Mouse (Mus musculus) liver, postnatal 0 days (tissue): Measurements from ENCODE around the gene Slc25a20. TPM values are rescaled to one million over a fixed set of nuclear protein-coding genes. Genes with fewer than 3 reads are reported as not detected.
"Not testable (repeated sequence)": the region's sequence is repeated elsewhere in the genome, so short reads cannot be mapped to it uniquely, and the experiment has no call there.

Experiments used
- ATAC-seq: fragments of 200-750 bp; cut with Nextera tagmentation; 2 replicates; pipeline ENCODE4 v1.8.0; 2017; ENCODE audit warnings: mild to moderate bottlenecking, moderate library complexity
- DNase-seq: peaks from one replicate; pipeline ENCODE4 v3.0.0-alpha.2; 2016
- H3K27ac ChIP-seq: fragments of 300-500 bp; sonication (generic); 2 replicates; pipeline ENCODE4 v1.5.1; 2014; ENCODE audit warnings: antibody characterized with exemption, moderate library complexity, mild to moderate bottlenecking, low read depth
- H3K27me3 ChIP-seq: fragments of 300-500 bp; sonication (generic); 2 replicates; pipeline ENCODE4 v1.6.1; 2014; ENCODE audit warnings: low read length, control low read depth, mixed read lengths; ENCODE audit not compliant: insufficient read depth
- H3K36me3 ChIP-seq: fragments of 300-500 bp; sonication (generic); replicated peaks from 2 replicates; pipeline ENCODE4 v1.6.1; 2014; ENCODE audit warnings: mild to moderate bottlenecking, control low read depth, low read length, moderate library complexity, mixed read lengths; ENCODE audit not compliant: insufficient read depth
- H3K4me1 ChIP-seq: fragments of 300-500 bp; sonication (generic); 2 replicates; pipeline ENCODE4 v1.6.1; 2014; ENCODE audit warnings: antibody characterized with exemption, mild to moderate bottlenecking, control low read depth; ENCODE audit not compliant: insufficient read depth
- H3K4me2 ChIP-seq: fragments of 300-500 bp; sonication (generic); 2 replicates; pipeline ENCODE4 v1.6.1; 2014; ENCODE audit warnings: low read depth, mild to moderate bottlenecking, low read length, moderate library complexity, mixed read lengths
- H3K4me3 ChIP-seq: fragments of 300-500 bp; sonication (generic); 2 replicates; pipeline ENCODE4 v1.5.1; 2014; ENCODE audit warnings: low read depth, low read length
- H3K9ac ChIP-seq: fragments of 300-500 bp; sonication (generic); replicated peaks from 2 replicates; pipeline ENCODE4 v1.6.1; 2014; ENCODE audit warnings: mild to moderate bottlenecking, moderate library complexity
- H3K9me3 ChIP-seq: fragments of 300-500 bp; sonication (generic); 2 replicates; pipeline ENCODE4 v1.6.1; 2016; ENCODE audit warnings: mild to moderate bottlenecking, control low read depth, low read length, mixed read lengths
- CTCF ChIP-seq: sonication (generic); IDR thresholded peaks from 2 replicates; pipeline ENCODE4 v1.5.1; 2016; ENCODE audit warnings: antibody characterized with exemption, low read depth
- EP300 ChIP-seq: IDR thresholded peaks from 2 replicates; pipeline ENCODE4 v1.6.1; 2016; ENCODE audit warnings: antibody characterized with exemption, low read depth, mild to moderate bottlenecking
- WGBS: fragments of 180-500 bp; shearing (Covaris S2); extraction: QIAGEN DNeasy Blood & Tissue Kit; methylation state at CpG from one replicate; pipeline ENCODE4 v1.1.7; 2014; ENCODE audit not compliant: insufficient replicate concordance; 5-methylcytosine and 5-hydroxymethylcytosine counted together
- polyA plus RNA-seq: library from polyadenylated mRNA; unstranded; fragments of >200 nt; fragmentation: Nextera tagmentation; extraction: Ambion mirVana; gene quantifications from 2 replicates; pipeline ENCODE4 v1.2.1, GENCODE M21; 2015

The Slc25a20 gene
- polyA plus RNA-seq, 1 experiment from 2014 or later: 114 TPM

DNA sequence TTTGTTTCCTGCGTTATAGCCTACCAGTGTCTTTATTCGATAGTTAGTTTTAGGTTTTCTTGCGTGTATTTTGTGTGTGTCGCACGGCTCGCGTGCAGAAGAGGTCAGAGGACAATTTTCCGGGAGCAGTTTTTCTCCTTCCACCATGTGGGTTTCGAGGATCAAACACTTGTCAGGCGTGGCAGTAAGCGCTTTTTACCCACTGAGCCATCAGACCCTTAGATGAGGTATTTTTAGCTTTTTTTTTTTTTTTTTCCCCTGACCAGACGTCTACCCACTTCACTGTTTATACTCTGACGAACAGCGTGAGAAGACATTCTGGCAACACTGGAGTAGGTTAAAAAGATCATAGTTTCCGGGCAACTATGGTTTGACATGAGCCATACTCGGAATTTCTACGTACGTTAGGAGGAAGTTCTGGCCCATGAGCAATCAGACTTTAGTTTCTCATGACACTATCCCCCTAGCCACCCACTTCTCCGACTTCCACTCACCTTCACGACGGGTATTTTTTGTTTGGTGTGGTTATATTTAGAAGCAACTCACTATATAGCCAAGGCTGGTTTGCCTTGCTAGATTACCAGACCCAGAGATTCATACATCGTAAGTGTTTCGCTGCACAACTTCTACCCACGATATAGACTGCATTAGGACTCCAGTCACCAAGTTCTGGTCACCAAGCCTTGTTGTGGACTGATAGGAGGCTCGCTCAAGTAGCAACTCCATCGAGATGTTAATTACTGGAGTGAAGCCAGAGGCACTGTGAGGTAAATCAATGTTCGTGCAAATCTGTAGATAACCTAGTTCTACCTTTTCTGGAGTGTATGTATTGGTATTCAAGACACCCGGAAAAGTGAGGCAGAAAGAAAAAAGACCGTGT, 12.1 kb upstream of the Slc25a20 start:
- H3K27ac ChIP-seq: peak overlapping the region; percentile 92
- ATAC-seq: peak; percentile 14
- peak overlapping the region; percentile 95 for H3K9ac ChIP-seq
- peak overlapping the region; percentile 89 for H3K4me2 ChIP-seq
- peaks cover 18% of the 10 kb centered on the region for H3K4me1 ChIP-seq
- no peaks in the 10 kb centered on the region for H3K9me3 ChIP-seq
- H3K27me3 ChIP-seq: no peaks in the 10 kb centered on the region
- no peak for TF ChIP-seq EP300
- TF ChIP-seq CTCF: no peak
- H3K36me3 ChIP-seq: no peaks in the 10 kb centered on the region
- WGBS: 14% methylated on average over 29 of the region's 29 CpGs
- peak overlapping the region; percentile 91 for H3K4me3 ChIP-seq
- DNase-seq: no peak

DNA sequence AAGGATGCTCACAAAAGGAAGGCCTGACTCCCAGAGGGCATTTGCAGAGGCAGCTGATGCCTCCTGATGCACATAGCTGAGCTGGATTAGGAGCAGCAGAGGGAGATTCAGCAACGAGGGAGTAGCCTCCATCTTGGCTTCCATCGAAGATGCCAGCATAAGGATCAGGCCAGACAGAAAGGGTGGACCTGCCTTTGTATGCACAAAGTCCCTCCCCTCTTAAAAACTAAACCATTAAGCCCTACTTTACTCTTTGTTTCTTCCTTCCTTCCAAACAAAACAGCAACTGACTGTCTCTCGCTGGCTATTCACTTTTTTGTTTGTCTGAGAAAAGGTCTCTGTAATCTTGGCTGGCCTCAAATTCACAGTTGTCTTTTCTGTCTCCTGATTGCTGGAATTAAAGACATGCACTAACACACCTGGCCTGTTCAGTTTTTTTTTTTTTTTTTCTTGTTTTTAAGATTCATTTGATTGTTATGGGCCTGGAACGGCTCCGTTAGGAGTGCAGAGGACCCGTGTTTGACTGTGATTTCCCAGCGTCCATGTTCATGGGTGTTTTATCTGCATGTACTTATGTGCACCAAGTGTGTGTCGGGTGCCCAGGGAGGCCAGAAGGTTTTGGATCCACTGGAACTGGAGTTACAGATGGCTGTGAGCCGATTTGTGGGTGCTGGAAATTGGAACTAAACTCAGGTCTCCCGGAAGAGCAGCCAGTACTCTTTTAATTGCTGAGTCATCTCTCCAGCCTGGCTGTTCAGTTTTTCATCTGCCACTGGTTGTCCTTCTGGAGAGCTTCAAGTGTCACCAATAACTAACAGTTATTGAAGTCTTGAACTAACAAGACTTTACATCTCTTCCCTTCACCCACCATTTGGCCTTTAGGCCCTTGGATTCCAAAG, 7.1 kb upstream of the Slc25a20 start:
- no peak overlapping the region for H3K9ac ChIP-seq
- no peak overlapping the region for H3K4me3 ChIP-seq
- H3K9me3 ChIP-seq: no peaks in the 10 kb centered on the region
- H3K36me3 ChIP-seq: no peaks in the 10 kb centered on the region
- TF ChIP-seq CTCF: no peak
- no peak for TF ChIP-seq EP300
- H3K27me3 ChIP-seq: no peaks in the 10 kb centered on the region
- DNase-seq: no peak
- no peak overlapping the region for H3K27ac ChIP-seq
- H3K4me1 ChIP-seq: peaks cover 6% of the 10 kb centered on the region
- no peak for ATAC-seq
- H3K4me2 ChIP-seq: no peak overlapping the region
- 67% methylated on average over 10 of the region's 10 CpGs for WGBS

GRCm38 (mm10) chr9:108655865-108656264, 6.0 kb upstream of the Slc25a20 start:
- not testable (repeated sequence) for H3K27ac ChIP-seq, H3K9ac ChIP-seq, H3K4me1 ChIP-seq, DNase-seq, H3K4me3 ChIP-seq, ATAC-seq, H3K9me3 ChIP-seq, H3K27me3 ChIP-seq, H3K36me3 ChIP-seq, H3K4me2 ChIP-seq
- 59% methylated on average over 7 of the region's 7 CpGs for WGBS

DNA sequence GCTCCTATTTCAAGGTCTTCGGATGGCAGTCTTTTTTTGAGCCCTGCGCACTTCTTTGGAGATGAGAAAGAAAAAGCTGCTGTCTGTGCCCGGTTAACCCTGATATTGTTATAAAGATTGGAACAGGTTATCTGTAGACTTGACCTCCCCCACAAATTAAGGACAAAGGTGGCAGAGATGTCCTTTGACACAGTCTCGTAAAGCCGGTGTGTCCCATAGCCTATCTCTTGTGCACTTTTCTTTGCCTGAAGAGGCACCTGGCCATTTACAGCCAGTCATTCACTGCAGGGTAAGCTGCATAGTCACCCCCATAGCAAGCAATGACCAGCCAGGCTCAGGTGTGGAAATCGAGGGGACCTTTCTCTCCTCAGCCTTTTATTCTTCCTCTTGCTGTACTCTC, 772 bp downstream of the Slc25a20 start:
- ATAC-seq: peak; percentile 16; the same call in 1 of the 2 replicates
- Histone ChIP-seq H3K4me1 (peaks cover 3% of the 10 kb centered on the region), H3K9ac (peak overlapping the region; percentile 72), H3K36me3 (no peaks in the 10 kb centered on the region), H3K4me2 (peak overlapping the region; percentile 89), H3K9me3 (no peaks in the 10 kb centered on the region), H3K27ac (peak overlapping the region; percentile 80), H3K27me3 (no peaks in the 10 kb centered on the region), H3K4me3 (peak overlapping the region; percentile 78)
- 35% methylated on average over 6 of the region's 6 CpGs for WGBS
- TF ChIP-seq CTCF: no peak
- no peak for TF ChIP-seq EP300
- no peak for DNase-seq

GRCm38 (mm10) chr9:108669875-108670274, 8.0 kb downstream of the Slc25a20 start:
- peak; percentile 61 for TF ChIP-seq CTCF
- TF ChIP-seq EP300: no peak
- H3K9ac ChIP-seq: no peak overlapping the region
- H3K27me3 ChIP-seq: no peaks in the 10 kb centered on the region
- H3K27ac ChIP-seq: no peak overlapping the region
- H3K4me3 ChIP-seq: no peak overlapping the region
- ATAC-seq (no peak), DNase-seq (no peak)
- no peak overlapping the region for H3K4me2 ChIP-seq
- H3K9me3 ChIP-seq: no peaks in the 10 kb centered on the region
- no peaks in the 10 kb centered on the region for H3K4me1 ChIP-seq
- peaks cover 20% of the 10 kb centered on the region for H3K36me3 ChIP-seq
- 79% methylated on average over 8 of the region's 8 CpGs for WGBS

GRCm38 (mm10) chr9:108673151-108673550, 11.3 kb downstream of the Slc25a20 start:
- peak; percentile 55 for DNase-seq

More at GRCm38 (mm10) chr9:108673151-108673550, 11.3 kb downstream of the Slc25a20 start:
- Histone ChIP-seq H3K4me3 (no peak overlapping the region), H3K4me1 (no peaks in the 10 kb centered on the region), H3K9ac (no peak overlapping the region), H3K27ac (no peak overlapping the region), H3K27me3 (no peaks in the 10 kb centered on the region), H3K9me3 (no peaks in the 10 kb centered on the region), H3K4me2 (no peak overlapping the region), H3K36me3 (peaks cover 20% of the 10 kb centered on the region)
- TF ChIP-seq CTCF (peak; percentile 62), EP300 (no peak)
- no peak for ATAC-seq
- 58% methylated on average over 2 of the region's 2 CpGs for WGBS
